Mouse (Mus musculus) left cerebral cortex, postnatal 36 days (tissue): Measurements from ENCODE around the gene A830031A19Rik. TPM values are rescaled to one million over a fixed set of nuclear protein-coding genes. Genes with fewer than 3 reads are reported as not detected.
A peak's percentile ranks its signal among the peaks of the same experiment; 100 is the strongest.

Source experiments
- DNase-seq, 2 experiments: peaks; one replicate each; pipeline ENCODE4 v3.0.0; 2021 to 2022; ENCODE audit warnings: low spot score in 2 of 2, mixed read lengths in 1 of 2
- intact Hi-C: fragments of 180-260 bp; cut with DNase I; formaldehyde crosslinking; loops from one replicate; pipeline ENCODE4 v1.15.1; 2025
- total RNA-seq, 2 experiments: library from RNA; stranded (reverse); gene quantifications; 2 replicates each; pipeline ENCODE4 v1.2.3; 2021

The A830031A19Rik gene
- total RNA-seq, 2 experiments from 2014 or later: 1.3 to 1.5 TPM

DNA sequence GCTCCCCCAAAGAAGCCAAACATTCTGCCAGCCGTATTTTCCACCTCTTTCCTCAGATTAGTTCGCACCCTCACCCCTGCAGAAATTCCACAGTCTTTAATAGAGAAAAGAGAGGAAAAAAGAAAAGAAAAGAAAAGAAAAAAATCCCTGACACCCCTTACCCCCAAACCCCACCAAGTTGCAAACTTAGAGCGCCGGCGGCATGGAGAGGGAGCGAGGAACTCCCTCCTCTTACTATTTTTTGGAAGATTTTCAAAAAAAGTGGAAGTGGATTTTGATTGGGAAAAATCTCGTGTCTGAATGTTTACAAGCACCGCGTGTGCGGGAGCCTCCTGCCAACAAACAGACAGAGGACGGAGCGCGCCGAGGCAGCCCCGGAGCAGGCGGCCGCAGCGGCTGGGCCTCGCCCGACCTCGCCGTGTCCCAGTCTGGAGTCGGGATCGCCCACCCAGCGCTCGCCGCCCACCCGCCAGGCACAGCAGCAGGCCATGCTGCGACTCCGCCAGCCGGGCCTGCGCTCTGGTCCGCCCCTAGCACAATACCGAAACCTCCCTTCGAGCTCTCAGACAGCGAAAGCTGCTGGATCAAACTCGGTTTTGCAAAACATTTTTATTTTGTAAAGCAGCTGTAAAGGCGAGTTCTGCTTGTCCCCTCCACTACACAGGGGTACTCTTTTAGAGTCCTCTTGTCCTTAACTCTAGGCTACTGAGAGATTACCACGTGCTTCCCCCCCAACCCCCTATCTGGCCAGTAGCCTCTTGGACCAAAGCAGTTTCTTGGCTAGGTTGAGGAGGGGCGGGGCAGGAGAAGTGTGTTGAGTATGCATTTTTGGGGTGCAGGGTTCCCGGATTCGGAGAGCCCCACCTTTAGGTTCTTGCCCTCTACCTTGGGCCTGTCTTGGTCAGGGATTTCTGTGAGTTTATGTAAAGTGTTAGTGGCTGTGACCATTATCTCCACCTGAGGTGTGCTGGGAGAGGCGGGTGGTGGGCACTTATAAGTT lies 4.8 kb upstream of the A830031A19Rik start:
- DNase-seq: peak; percentile 76 to 81
- intact Hi-C loops: loop anchor here (5.0 to 10.0 kb wide), 3 partner anchors 73 to 1995 kb away; no protein-coding TSS in a partner anchor

DNA sequence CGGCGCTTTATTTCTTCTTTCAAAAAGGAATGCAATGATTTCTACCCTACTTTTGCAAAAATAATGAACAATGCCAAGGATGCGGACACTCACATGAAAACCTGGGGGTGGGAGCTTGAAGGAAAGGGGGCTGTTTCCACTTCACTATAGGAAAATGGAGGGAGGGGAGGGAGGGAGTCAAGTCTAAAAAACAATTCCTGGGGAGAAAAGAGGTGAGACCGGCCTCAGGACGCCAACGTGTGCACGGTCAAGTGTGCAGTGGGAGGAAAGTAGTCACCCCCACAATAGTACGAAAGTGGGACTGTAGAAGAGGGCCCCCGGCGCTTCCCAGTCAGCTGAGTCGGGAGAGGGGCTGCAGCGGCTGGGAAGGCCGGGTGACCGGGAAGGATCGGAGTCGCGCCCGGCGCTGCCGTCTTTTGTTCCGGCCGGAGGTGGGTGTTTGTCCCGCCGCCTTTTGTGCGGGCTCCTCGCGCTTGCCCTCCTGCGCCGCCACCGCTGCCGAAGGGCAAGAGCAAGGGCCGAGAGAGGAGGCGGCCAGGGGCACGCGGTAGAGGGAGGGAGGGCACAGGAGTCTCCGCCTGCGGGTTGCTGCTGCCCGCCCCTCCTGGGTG lies 4.0 kb upstream of the A830031A19Rik start:
- DNase-seq: peak; percentile 48 to 65
- intact Hi-C loops: no loop called here

DNA sequence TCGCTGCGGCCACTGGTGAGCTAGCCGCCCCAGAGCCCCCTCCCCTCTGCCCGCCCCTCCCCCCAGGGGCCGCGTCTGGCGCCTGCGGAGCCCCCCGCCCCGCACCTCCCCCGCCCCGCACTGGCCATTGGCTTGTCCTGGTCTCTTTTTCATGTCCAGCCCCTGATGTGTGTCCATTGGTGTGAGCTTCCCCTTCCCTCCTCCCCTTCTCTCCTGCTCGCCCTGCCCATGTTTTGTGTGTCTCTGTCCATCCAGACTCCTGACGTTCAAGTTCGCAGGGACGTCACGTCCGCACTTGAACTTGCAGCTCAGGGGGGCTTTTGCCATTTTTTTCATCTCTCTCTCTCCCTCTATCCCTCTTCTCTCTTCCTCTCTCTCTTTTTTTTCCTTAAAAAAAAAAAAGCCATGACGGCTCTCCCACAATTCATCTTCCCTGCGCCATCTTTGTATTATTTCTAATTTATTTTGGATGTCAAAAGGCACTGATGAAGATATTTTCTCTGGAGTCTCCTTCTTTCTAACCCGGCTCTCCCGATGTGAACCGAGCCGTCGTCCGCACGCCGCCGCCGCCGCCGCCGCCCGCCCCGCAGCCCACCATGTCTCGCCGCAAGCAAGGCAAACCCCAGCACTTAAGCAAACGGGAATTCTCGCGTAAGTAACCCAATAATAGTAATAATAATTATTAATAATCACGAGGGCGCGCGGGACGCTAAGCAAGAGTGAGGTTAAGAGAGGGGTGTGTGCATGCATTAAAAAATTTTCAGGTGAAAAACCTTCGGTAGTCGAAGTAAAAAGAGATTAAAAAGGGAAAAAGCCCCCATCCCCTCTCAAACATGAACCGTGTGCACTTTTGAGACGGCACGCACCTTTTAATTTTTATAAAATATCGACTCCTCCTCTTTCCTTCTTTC lies 3.2 kb upstream of the A830031A19Rik start, which contains the start of gene Bcl11a:
Gene Bcl11a, plus strand, starts transcription at position 262 of the 911 bp plus-strand sequence.
- intact Hi-C loops: loop anchor here (2.0 kb wide), 1 partner anchor 17 kb away; no protein-coding TSS in a partner anchor
- DNase-seq: peak; percentile 50 to 64

DNA sequence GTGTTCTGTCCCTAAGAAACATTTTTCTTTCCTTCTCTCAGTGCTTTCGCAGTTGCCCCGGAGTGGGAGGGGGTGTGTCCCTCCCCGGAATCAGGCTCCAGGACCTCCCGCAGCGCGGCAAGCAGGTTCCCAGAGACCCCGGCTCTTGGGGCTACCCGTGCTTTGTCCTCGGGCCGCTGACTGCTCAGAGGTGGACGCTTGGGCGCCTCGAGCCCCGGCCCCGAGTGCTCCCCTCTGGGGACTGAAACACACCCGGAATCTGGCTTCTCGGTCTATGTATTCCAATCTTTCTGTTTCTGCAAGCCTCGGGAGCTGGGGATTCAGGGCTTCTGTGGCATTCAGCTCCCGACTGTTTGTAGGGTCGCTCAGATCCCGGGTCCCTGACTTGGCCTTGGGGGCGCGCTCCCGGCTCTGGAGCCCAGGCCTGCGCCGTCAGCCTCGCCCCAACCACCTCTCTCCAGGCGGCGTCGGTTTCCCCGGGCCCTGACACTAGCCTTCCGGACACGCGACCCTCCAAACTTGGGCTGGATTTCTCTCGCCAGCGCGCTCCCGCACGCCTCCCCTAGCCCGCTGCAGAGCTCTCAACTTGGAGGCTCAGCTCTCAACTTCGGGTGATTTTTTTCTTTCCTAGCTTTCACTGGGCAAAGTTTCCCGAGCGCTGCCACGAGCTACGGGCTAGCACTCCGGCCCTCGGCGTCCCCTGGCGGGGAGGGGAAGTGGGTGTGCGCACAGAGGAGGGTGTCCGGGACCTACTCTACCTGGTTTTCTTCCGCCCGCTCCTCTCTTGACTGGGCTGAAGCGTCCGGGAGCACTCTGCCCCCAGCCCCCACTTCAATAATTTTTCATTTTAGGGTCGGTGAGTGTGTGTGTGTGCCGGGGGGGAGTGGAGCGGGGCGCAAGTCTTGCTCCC lies 2.2 kb upstream of the A830031A19Rik start:
- intact Hi-C loops: loop anchor here (2.0 kb wide), 1 partner anchor 16 kb away; no protein-coding TSS in a partner anchor
- DNase-seq: peak; percentile 54 to 68

DNA sequence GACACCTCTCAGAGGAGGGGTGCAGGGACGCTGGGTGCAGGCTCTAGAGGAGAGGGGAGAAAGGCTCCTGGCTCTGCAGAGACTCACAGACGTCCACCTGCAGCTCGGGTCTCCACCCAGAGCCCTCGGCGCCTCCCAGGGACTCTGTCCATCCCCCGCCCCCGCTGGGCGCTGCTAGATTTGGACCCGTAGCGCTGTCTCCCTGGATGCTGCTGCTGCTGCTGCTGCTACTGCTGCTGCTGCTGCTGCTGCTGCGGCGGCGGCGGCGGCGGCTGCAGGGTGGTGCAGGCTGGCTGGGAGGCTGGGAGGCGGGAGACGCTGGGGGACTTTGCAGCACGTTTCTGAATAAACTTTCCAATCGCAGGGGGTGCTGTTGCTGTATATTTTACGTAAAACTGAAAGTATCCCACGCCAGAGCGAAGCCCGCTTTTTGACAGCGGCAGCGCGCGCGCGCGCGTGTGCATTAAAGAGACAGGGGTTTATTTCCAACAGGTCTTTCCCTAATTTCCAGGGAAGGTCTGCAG lies 1.3 kb upstream of the A830031A19Rik start:
- DNase-seq: peak; percentile 81 to 86
- intact Hi-C loops: loop anchor here (2.0 kb wide), 1 partner anchor 15 kb away; no protein-coding TSS in a partner anchor

DNA sequence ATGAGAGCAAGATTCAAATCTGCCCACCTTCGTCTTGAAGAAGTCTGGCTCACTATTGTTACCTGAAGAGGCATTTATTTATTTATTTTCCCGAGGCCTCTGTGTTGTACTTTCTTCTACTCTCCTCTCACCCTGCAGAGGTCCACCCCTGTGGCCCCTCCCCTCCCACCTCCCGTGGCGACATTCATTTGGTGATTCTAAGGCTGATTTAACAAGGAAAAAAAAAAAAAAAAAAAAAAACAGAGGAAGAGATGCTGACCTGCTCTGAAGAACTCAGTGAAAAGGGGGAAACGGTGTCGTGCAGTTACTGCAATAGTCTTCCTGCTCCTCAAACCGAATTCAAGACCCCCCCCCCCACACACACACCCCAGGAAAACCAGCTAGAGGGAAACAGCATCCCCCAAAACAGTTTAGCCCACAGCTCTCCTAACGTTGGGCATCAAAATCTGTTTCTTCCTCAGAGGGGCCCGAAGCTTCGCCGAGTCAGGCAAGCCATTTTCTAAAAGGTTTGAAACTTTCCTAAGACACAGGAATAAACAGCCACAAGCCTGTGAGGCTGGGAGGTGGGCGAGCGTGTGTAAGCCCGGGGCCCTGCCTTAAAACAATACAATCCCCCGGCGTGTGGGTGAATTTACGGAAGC lies 752 bp upstream of the A830031A19Rik start:
- intact Hi-C loops: loop anchor here (2.0 kb wide), 1 partner anchor 15 kb away; no protein-coding TSS in a partner anchor
- no peak for DNase-seq

DNA sequence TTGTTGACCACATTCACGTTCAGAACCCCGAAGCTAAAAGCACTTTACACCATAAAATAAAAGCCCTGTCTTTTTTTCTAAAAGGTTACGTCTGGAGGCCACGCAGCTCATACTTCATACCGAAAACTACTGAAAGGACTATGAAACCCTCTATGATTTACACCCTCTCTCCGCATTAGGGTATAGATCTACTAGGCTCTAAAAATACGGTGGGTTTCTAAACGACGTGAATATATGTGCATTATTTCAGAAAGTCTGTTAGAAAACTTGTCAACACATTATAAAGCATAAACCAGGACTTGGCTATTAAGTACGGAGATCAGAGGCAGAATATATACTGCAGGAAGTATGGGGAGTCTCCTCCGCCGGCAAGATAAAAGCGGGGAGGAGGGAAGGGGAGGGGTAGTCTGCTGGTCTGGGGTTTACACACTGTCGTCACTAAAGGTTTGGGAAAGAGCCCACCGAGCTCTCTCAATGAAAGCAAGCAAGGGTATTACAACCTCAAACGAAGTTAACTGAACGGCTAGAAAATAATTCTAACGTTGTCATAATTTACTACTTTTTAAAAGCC lies 748 bp downstream of the A830031A19Rik start:
- DNase-seq: peak in 1 of 2 experiments; percentile 11
- intact Hi-C loops: no loop called here

DNA sequence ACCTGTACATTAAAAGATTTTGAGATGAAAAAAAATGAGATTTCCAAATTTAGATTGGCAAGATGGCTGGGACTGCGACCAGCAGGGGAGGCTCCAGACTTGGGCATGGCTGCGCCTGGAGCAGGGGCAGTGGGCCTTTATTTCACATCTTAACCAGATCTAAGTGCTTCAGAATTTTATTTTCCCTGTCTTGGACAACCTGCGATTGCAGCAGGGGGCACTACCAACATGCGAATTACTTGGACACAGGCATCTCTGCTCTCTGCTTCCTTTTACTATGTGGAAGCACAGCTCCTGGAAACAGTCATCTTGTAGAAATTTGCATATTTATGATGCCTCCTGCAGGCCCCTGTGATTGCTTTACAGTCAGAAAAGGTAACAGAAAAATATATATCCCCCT lies 9.5 kb downstream of the A830031A19Rik start:
- intact Hi-C loops: no loop called here
- DNase-seq: peak in 1 of 2 experiments; percentile 31

DNA sequence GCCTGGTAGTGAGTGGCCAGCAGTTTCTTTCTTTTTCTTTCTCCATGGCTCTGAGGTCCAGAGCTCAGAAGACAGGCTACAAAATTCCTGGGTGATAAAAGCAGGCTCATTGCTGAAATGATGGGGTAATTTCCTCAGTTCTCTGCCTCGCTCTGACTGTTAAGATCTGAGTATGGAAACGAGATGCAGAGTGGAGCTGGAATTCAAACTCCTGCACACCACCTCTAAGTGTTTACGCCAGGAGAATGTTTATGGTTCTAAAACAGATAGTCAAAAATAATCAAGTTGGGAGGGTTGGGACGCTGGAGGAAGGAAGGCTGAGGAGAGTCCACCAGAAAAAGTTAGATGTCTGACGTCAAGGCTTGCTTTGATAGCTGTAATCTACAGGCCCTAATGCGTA lies 10.6 kb downstream of the A830031A19Rik start:
- no peak for DNase-seq
- intact Hi-C loops: no loop called here

DNA sequence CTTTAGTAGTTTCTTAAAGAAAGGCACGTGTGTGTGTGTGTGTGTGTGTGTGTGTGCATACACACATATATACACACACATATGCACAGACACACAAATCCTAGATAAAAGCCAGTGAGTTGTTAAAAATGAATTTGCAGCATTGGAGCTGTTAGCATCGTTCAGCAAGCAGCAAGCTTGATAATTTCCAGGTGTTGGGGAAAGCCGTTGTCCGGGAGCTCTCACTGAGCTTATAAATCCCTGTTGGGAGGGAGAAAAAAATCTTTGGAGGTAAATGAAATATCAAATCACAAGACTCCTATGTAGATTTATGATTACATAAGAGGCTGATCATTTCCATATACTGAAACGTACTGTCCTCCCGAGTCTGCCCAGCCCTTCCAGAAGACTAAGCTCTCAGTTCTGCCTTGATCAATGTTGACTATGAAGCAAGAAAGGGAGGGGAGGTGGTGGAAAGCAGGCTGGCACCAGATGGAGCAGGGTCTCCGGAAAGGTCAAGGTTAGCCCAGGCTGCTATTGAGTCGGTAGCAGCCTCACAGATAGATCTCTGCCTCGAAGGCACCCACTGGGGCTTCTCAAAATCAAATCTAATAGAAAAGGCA lies 12.3 kb downstream of the A830031A19Rik start:
- no peak for DNase-seq
- intact Hi-C loops: no loop called here

DNA sequence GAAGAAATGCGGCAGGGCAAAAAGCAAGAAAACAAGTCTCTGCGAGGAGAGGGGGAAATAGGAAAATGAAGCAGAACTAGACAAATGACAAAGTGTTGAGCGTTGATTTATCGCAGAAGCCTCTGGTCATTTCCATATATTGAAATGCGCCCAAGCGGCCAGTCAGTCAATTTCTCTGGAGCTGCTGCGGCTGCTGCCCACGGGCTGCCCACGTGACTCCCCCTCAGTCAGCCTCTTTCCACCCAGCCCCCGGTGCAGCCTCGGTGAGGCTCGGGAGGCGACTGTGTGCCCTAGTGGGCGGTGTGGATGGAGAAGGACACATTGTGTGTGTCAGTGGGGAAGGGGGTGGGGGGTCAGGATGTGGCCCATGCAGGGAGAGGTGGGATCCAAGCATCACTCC lies 13.0 kb downstream of the A830031A19Rik start:
- DNase-seq: peak in 1 of 2 experiments; percentile 63

DNA sequence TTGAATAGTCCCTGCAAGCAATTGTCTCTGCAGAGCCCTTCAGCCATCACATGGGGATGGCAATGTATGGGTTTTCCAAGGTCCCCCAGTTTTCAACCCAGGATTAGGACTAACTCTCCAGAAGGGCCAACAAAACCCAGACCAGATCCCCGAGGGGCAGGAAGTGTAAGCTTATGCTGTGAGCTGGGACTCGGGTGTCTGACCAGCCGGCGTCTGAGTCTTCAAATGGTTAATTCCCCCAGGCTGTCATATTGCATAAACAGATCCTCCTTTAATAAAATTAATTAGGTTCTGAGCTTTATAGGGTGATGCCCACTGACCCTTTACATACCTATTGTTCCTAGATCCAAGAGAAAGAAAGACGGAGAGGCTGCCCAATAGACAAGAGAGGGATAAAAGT lies 14.4 kb downstream of the A830031A19Rik start:
- intact Hi-C loops: loop anchor here (2.0 kb wide), 1 partner anchor 16 kb away; no protein-coding TSS in a partner anchor
- no peak for DNase-seq

More for the DNA sequence above, 13.0 kb downstream of the A830031A19Rik start:
- intact Hi-C loops: loop anchor here (2.0 kb wide), 1 partner anchor 15 kb away; no protein-coding TSS in a partner anchor

DNA sequence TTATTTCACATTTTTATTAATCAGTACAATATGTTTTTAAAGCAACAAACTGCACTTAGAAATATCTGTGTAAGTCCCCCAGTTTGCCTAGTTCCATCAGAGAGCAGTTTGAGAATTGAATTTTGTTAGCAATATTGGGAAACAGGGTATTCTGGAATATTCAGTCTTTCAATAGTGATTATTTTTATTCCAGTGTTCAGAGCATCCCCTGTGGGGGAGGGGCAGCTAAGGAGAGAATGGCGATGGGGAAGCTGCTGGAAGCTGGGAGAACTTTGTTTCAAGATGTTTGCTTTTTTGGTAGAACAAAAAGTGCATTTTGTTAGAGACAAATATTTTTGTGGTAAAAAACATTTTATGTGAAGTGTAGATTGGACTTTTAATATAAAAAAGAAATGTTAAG lies 15.7 kb downstream of the A830031A19Rik start:
- intact Hi-C loops: no loop called here
- no peak for DNase-seq

DNA sequence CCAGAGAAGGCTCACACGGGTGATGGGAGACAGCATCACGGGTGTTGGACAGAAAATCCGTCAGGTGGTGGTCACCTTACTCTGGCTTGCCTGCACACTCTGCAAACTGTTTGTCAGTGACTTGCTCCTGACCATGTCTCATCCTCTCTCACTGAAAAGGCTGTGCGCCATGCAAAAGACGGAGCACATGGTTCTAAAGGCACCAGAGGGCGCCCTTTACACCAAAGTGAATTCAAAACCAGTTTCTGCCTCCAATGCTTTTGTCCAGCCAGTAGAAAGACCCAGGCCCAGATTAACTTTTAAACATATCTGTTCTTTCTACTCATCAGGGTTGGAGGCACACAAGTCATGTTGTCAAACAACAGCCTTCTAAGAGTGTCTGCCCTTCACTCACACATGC lies 22.0 kb downstream of the A830031A19Rik start:
- no peak for DNase-seq
- intact Hi-C loops: no loop called here

DNA sequence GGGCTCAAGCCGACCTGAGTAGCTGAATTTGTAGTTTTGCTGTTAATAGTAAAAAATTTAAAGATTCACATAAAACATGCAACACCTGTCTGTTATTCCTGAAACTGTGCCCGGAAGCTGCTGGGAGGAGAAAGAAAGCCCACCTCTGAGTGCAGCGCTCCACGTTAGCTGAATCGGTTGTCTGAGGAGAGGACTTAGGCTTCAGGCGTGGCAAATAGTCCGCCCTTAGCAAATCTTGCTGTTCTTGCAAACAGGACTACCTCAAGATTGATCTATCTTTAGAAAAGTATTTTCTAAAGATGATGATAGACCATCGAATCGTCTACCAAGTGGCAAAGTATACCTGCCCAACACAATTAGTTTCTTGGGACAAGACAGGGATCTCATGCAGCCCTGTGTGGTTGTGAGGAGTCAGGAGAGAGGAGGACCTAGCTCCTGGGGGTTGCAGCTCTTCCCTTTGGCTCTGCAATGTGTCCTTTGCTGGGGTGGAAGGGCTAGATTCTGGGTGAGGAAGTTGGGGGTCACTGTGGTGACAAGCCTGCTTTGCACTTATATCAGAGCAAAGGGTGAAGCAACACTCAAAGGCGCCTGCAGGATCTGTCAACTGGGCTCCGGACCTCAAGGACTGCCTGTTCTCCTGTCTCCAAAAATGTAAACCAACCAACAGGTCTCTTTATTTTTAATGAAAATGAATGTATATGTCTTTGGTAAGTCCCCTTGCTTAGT lies 24.7 kb downstream of the A830031A19Rik start:
- intact Hi-C loops: loop anchor here (2.0 kb wide), 1 partner anchor 1251 kb away; no protein-coding TSS in a partner anchor
- no peak for DNase-seq
